Mouse (Mus musculus): ENCODE results near the gene Wrap53.
"Not testable (repeated sequence)": the region's sequence is repeated elsewhere in the genome, so short reads cannot be mapped to it uniquely, and the experiment has no call there.

DNA sequence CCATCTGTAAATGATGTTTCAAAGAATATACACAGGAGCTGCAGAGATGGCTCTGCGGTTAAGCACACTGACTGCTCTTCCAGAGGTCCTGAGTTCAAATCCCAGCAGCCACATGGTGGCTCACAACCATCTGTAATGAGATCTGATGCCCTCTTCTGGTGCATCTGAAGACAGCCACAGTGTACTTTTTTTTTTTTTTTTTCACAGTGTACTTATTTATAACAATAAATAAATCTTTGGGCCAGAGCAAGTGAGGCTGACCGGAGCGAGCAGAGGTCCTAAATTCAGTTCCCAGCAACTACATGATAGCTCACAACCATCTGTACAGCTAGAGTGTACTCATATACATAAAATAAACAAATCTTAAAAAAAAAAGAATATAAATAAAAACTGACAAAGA lies 49.8 kb downstream of the Wrap53 start:
- TF ChIP-seq CTCF (IDR thresholded peaks at IDR 0.05; ENCODE audit: control insufficient read depth, insufficient read depth, insufficient replicate concordance, low read depth, low read length); POLR2A (IDR thresholded peaks at IDR 0.05; ENCODE audit: control insufficient read depth, low read depth, low read length): not testable (repeated sequence)
